Mouse (Mus musculus) monocyte, adult 2 months (primary cell): ENCODE measurements at regions not wholly inside any gene's neighbourhood (a gene's known extent, or its start where the extent isn't known, plus 50 kb on each side); places are given as distances from the start of the nearest gene placed in this dataset.

Experiments
- DNase-seq, 2 experiments: peaks; one replicate each; pipeline ENCODE4 v3.0.0; 2022; ENCODE audit warnings: low spot score in 2 of 2, low read depth in 1 of 2

- no peak for DNase-seq
These were observed 140.4 kb upstream of the Egfl6 start for GRCm38 (mm10) chrX:166725761-166726503.

- no peak for DNase-seq
These were observed 132.6 kb upstream of the Egfl6 start for GRCm38 (mm10) chrX:166718075-166718474.

- no peak for DNase-seq
These were observed 123.8 kb upstream of the Egfl6 start for GRCm38 (mm10) chrX:166709306-166709705.

- DNase-seq = no peak
These were observed 122.6 kb upstream of the Egfl6 start for GRCm38 (mm10) chrX:166708106-166708505.

GRCm38 (mm10) chrX:166707029-166707428 lies 121.5 kb upstream of the Egfl6 start:
- DNase-seq = no peak

- DNase-seq = no peak
These were observed 118.8 kb upstream of the Egfl6 start for GRCm38 (mm10) chrX:166704311-166704710.

- DNase-seq = no peak
These were observed 108.7 kb upstream of the Egfl6 start for GRCm38 (mm10) chrX:166694219-166694618.

- no peak for DNase-seq
These were observed 103.3 kb upstream of the Egfl6 start for GRCm38 (mm10) chrX:166688779-166689178.

- no peak for DNase-seq
These were observed 87.9 kb upstream of the Egfl6 start for GRCm38 (mm10) chrX:166673404-166673803.

- no peak for DNase-seq
These were observed 87.1 kb upstream of the Egfl6 start for GRCm38 (mm10) chrX:166672617-166673016.

- no peak for DNase-seq
These were observed 86.3 kb upstream of the Egfl6 start for GRCm38 (mm10) chrX:166671853-166672252.

GRCm38 (mm10) chrX:166666304-166666703 lies 80.8 kb upstream of the Egfl6 start:
- DNase-seq = no peak

- peak; percentile 1 to 18 for DNase-seq
These were observed 76.3 kb upstream of the Egfl6 start for GRCm38 (mm10) chrX:166661808-166662207.

- peak; percentile 0 to 8 for DNase-seq
These were observed 75.7 kb upstream of the Egfl6 start for GRCm38 (mm10) chrX:166661043-166661718.

- DNase-seq = peak in 1 of 2 experiments; percentile 8
These were observed 75.2 kb upstream of the Egfl6 start for GRCm38 (mm10) chrX:166660715-166661042.

- DNase-seq = no peak
These were observed 66.9 kb upstream of the Egfl6 start for GRCm38 (mm10) chrX:166652400-166652799.

- DNase-seq = no peak
These were observed 60.2 kb upstream of the Egfl6 start for GRCm38 (mm10) chrX:166645713-166646112.

GRCm38 (mm10) chrX:166641256-166641655 lies 55.7 kb upstream of the Egfl6 start:
- DNase-seq = no peak

GRCm38 (mm10) chrX:166640258-166640657 lies 54.7 kb upstream of the Egfl6 start:
- no peak for DNase-seq
